Mouse (Mus musculus): ENCODE results near the gene Llgl1. TPM values are rescaled to one million over a fixed set of nuclear protein-coding genes. Genes with fewer than 3 reads are reported as not detected.

Llgl1 gene
- polyA plus RNA-seq, 1 experiment from 2014 or later: 4.6 TPM

DNA sequence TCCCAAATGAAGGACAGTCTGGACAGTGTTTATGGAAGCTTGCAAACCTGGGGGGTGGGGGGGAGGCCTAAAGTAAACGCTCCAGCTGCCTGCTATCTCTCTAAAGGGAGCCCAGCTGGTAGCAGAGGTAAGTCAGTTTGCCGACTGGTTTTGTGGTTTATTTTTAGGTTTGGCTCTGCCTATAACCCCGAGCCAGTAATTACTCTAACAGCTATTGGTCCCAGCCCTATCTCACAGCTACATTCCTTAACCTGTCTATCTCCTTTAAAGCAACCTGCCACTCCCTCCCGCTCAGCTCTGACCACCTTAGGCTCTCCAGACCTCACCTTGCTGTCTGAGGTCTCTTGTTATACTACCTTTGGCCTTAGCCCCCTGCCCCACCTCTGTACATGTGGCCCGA lies 19.7 kb downstream of the Llgl1 start:
- no peak overlapping the region for H3K27ac ChIP-seq (ENCODE audit: low read depth)
- H3K4me1 ChIP-seq (ENCODE audit: insufficient read depth): no peaks in the 10 kb centered on the region
- no peak overlapping the region for H3K4me2 ChIP-seq (ENCODE audit: low read depth, low read length)
- DNase-seq: no peak
- WGBS (ENCODE audit: insufficient replicate concordance): 58% methylated on average over 5 of the region's 5 CpGs
- H3K27me3 ChIP-seq (ENCODE audit: insufficient read depth, low read length): no peaks in the 10 kb centered on the region
- no peak for ATAC-seq
- no peak overlapping the region for H3K9ac ChIP-seq (replicated peaks)
- peaks cover 81% of the 10 kb centered on the region for H3K36me3 ChIP-seq (replicated peaks; ENCODE audit: insufficient read depth, low read length)
- no peak for TF ChIP-seq EP300 (IDR thresholded peaks at IDR 0.05; ENCODE audit: low read depth)
- no peak for TF ChIP-seq CTCF (IDR thresholded peaks at IDR 0.05; ENCODE audit: low read depth)
- no peak overlapping the region for H3K4me3 ChIP-seq (ENCODE audit: low read depth, low read length)
- no peaks in the 10 kb centered on the region for H3K9me3 ChIP-seq (ENCODE audit: low read length)

DNA sequence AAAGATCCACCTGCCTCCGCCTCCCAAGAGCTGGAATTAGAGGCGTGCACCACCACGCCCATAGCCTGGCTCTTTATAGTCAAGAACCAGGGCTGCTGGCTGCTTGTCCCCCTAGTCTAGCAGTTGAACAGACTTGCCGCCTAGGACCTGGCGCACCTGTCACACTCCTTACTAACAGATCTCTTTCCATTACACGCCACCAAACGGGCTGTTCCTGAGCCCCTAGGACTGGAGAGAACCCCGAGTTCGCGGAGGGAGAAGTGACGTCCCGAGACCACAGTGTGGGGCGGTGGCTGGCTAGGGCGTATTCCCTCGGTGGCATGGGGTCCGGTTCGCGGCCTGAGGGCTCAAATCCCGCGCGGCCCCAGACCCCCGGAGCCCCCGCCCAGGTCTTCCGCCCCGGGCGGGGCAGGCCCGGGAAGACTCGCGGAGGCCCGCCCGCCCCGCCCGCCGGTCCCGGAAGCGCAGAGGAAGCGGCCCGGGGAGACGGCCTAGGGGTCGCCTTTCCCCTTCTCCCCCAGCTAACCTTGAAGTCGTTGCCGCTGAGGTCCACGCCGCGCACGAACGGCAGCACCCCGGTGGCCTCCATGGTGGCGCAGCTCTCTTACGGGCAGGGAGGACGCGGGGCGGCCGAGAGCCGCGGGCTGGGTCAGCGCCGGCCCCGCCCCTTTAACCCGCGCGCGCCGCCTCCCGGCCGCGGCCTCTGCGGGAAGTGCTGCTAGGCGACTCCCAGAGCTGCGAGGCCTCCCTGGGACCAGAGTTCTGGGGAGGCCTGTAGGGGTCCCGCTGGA lies 27.3 kb downstream of the Llgl1 start, which contains the start of gene Flii:
Flii (minus strand) TSS at position 663 of the 791 bp plus-strand sequence.
- ATAC-seq: peak; percentile 80
- Histone ChIP-seq H3K36me3 (replicated peaks; ENCODE audit: insufficient read depth, low read length) (peaks cover 25% of the 10 kb centered on the region), H3K9me3 (ENCODE audit: low read length) (no peaks in the 10 kb centered on the region), H3K4me3 (ENCODE audit: low read depth, low read length) (peak within 1 kb of the TSS; percentile 73), H3K27ac (ENCODE audit: low read depth) (peak within 1 kb of the TSS; percentile 87), H3K9ac (replicated peaks) (peak within 1 kb of the TSS; percentile 80), H3K4me1 (ENCODE audit: insufficient read depth) (peaks cover 26% of the 10 kb centered on the region), H3K27me3 (ENCODE audit: insufficient read depth, low read length) (no peaks in the 10 kb centered on the region), H3K4me2 (ENCODE audit: low read depth, low read length) (peak within 1 kb of the TSS; percentile 83)
- WGBS (ENCODE audit: insufficient replicate concordance): 1% methylated on average over 47 of the region's 71 CpGs
- peak; percentile 89 for DNase-seq
- TF ChIP-seq CTCF (IDR thresholded peaks at IDR 0.05; ENCODE audit: low read depth) (peak; percentile 72), EP300 (IDR thresholded peaks at IDR 0.05; ENCODE audit: low read depth) (no peak)

DNA sequence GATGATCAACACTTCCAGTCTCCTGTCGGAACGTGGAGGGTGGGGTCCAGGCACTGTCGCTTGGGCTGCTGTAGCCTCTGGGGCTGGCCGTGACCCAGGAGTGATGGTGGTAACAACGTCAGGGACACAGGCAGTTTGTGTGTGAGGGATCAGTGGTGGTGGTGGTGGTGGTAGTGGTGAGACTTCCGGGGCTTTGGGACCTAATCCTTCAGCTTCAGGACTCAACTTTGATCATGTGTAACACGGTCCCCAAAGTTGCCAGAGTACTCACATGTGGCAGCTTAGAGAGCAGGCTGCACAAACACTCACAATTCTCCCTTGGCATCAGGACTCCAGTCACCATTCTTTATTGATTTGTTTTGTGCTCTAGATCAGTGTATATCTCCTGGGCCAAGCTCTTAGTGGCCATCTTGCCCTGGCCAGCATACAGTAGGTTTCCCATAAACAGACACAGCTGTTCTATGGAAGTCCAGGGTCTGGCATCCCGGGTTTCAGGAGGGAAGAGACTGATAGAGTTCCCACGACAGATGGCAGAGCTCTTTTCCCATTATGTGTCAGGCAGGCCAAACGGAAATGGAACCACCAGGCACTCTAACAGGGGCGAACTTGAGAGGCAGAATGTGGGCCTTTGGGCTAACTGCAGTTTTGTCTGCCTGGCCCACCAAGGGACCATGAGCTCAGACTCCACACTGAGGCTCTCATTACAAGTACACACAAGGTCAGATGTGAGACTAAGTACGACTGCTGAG lies 28.0 kb downstream of the Llgl1 start:
- Histone ChIP-seq H3K4me3 (ENCODE audit: low read depth, low read length) (peak overlapping the region; percentile 73), H3K27ac (ENCODE audit: low read depth) (peak overlapping the region; percentile 87), H3K27me3 (ENCODE audit: insufficient read depth, low read length) (no peaks in the 10 kb centered on the region), H3K4me2 (ENCODE audit: low read depth, low read length) (peak overlapping the region; percentile 83), H3K9ac (replicated peaks) (peak overlapping the region; percentile 80), H3K4me1 (ENCODE audit: insufficient read depth) (peaks cover 26% of the 10 kb centered on the region), H3K36me3 (replicated peaks; ENCODE audit: insufficient read depth, low read length) (peaks cover 18% of the 10 kb centered on the region), H3K9me3 (ENCODE audit: low read length) (no peaks in the 10 kb centered on the region)
- WGBS (ENCODE audit: insufficient replicate concordance): 9% methylated on average over 12 of the region's 12 CpGs
- TF ChIP-seq EP300 (IDR thresholded peaks at IDR 0.05; ENCODE audit: low read depth) (no peak), CTCF (IDR thresholded peaks at IDR 0.05; ENCODE audit: low read depth) (no peak)
- ATAC-seq (peak; percentile 24), DNase-seq (no peak)

DNA sequence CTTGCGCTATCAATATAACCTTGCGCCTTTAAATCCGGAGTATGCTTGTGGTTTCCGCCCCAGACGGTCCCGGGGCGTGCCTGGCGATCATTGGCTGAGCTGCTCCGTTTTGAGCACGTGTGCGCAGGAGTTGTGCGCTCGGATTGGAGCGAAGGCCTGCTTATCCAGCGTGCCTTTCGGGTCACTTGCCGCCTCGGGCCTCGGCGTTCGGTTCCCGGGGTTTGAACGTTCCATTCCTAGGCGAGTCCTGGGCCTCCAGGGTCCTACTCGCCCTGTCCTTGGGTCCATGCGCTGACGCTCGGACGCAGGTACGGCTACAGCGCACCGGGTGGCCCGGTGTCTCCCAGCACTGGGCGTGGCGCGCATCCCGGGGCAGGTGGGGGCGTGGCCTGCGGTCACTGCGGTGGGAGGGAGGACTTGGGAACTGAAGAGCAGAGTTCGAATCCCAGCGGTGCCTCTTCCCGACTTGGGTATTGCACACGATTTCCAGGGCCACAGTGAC lies 28.8 kb downstream of the Llgl1 start, which contains the start of gene Mief2:
Mief2 (plus strand) TSS at position 139 of the 502 bp plus-strand sequence.
- H3K9me3 ChIP-seq (ENCODE audit: low read length): no peaks in the 10 kb centered on the region
- peaks cover 12% of the 10 kb centered on the region for H3K36me3 ChIP-seq (replicated peaks; ENCODE audit: insufficient read depth, low read length)
- H3K9ac ChIP-seq (replicated peaks): peak within 1 kb of the TSS; percentile 80
- H3K4me2 ChIP-seq (ENCODE audit: low read depth, low read length): peak within 1 kb of the TSS; percentile 83
- DNase-seq (peak; percentile 92), ATAC-seq (peak; percentile 90)
- peaks cover 26% of the 10 kb centered on the region for H3K4me1 ChIP-seq (ENCODE audit: insufficient read depth)
- under 1% methylated on average over 44 of the region's 44 CpGs for WGBS (ENCODE audit: insufficient replicate concordance)
- H3K27ac ChIP-seq (ENCODE audit: low read depth): peak within 1 kb of the TSS; percentile 87
- no peaks in the 10 kb centered on the region for H3K27me3 ChIP-seq (ENCODE audit: insufficient read depth, low read length)
- no peak for TF ChIP-seq CTCF (IDR thresholded peaks at IDR 0.05; ENCODE audit: low read depth)
- TF ChIP-seq EP300 (IDR thresholded peaks at IDR 0.05; ENCODE audit: low read depth): no peak
- H3K4me3 ChIP-seq (ENCODE audit: low read depth, low read length): peak within 1 kb of the TSS; percentile 73

DNA sequence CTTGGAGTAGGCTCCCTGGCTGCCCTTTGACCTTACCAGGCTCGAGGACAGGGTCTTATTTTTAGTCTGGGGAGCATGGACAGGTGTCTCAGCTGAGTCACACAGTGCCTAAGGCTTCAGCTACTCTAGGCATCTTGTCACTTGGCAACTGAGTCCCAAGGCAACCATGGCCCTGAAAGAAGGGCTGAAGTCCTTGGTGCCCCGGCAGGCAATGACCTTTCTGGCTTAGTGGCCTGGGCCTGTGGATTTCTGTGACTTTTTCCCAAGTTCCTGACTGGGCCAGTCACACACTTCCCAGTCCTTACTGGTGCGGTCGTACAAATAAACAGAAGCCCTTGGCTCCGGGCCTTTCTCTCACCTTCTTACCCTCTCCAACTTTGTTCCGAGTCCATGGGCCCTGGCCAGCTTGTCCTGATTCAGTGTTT lies 29.7 kb downstream of the Llgl1 start:
- TF ChIP-seq CTCF (IDR thresholded peaks at IDR 0.05; ENCODE audit: low read depth) (no peak), EP300 (IDR thresholded peaks at IDR 0.05; ENCODE audit: low read depth) (no peak)
- Histone ChIP-seq H3K4me2 (ENCODE audit: low read depth, low read length) (peak overlapping the region; percentile 83), H3K9me3 (ENCODE audit: low read length) (no peaks in the 10 kb centered on the region), H3K36me3 (replicated peaks; ENCODE audit: insufficient read depth, low read length) (peaks cover 7% of the 10 kb centered on the region; the same call in 1 of the 2 replicates), H3K27me3 (ENCODE audit: insufficient read depth, low read length) (no peaks in the 10 kb centered on the region), H3K4me3 (ENCODE audit: low read depth, low read length) (peak overlapping the region; percentile 73), H3K4me1 (ENCODE audit: insufficient read depth) (peaks cover 26% of the 10 kb centered on the region), H3K9ac (replicated peaks) (peak overlapping the region; percentile 41), H3K27ac (ENCODE audit: low read depth) (peak overlapping the region; percentile 87; the same call in 1 of the 2 replicates)
- no peak for ATAC-seq
- DNase-seq: no peak
- WGBS (ENCODE audit: insufficient replicate concordance): 60% methylated on average over 6 of the region's 6 CpGs

DNA sequence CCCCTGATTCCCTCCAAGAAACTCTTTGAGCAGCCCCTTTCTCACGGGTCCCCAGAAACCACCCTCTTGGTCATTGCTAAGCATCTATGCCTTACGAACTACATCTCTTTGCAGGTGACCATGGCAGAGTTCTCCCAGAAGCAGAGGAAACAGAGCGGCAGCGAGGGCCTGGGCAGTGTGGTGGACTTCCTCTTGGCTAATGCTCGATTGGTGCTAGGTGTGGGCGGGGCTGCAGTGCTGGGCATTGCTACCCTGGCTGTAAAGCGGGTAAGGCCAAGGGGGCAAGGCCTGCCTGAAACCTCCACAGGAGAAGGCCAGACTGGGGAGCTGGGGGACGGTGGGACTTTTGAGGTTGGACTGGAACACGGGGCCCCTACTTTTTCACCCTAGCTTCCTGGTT lies 30.6 kb downstream of the Llgl1 start:
- TF ChIP-seq CTCF (IDR thresholded peaks at IDR 0.05; ENCODE audit: low read depth): no peak
- TF ChIP-seq EP300 (IDR thresholded peaks at IDR 0.05; ENCODE audit: low read depth): no peak
- 73% methylated on average over 9 of the region's 9 CpGs for WGBS (ENCODE audit: insufficient replicate concordance)
- DNase-seq (no peak), ATAC-seq (no peak)
- Histone ChIP-seq H3K4me2 (ENCODE audit: low read depth, low read length) (no peak overlapping the region), H3K27ac (ENCODE audit: low read depth) (no peak overlapping the region), H3K4me1 (ENCODE audit: insufficient read depth) (peaks cover 26% of the 10 kb centered on the region), H3K9me3 (ENCODE audit: low read length) (no peaks in the 10 kb centered on the region), H3K36me3 (replicated peaks; ENCODE audit: insufficient read depth, low read length) (no peaks in the 10 kb centered on the region; the same call in 1 of the 2 replicates), H3K4me3 (ENCODE audit: low read depth, low read length) (no peak overlapping the region), H3K9ac (replicated peaks) (no peak overlapping the region), H3K27me3 (ENCODE audit: insufficient read depth, low read length) (no peaks in the 10 kb centered on the region)

Data from liver, postnatal 0 days (tissue).